Comparison of ENCODE assay signal across 13 mouse cellular contexts in the genomic region with DNA sequence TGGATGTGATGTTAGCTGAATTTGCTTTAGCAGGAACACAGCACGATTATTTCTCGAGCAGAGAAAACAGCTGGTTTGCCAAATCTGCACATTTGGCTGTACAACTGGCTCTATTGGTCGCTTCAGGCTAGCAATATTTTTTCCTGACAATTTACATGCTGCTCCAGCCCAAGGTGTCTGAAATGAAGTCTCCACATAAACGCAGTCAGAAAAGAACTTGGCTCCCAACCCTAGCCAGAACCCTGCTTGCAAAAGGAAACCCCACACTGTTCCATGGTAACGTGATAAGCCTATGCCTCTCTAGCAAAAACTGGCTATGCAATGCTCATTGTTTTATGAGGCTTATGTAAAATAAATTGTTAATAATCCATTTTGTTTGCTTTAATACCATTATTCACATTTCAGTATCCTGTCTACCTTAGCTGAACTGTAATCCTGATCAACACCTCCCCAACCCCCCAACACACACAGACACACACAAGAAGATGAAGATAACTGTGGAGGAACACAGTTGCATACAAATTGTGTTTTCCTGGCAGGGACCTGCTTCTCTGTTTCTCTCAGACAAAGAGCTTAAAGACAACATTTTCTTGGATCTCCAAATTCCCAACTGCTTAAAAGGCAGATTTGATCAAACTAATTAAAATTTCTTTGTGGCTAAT.
DNase-seq lines count a peak whose midpoint lies in the region; ATAC-seq and TF ChIP-seq lines count a peak whose summit lies in the region.
"Had no signal": no experiment of that assay in that cellular context is flagged by ENCODE, and none has a peak within 500 bp of the region (broad histone marks: within the 10 kb centered on the region; RNA-seq: fewer than 3 reads in every experiment).

No protein-coding gene starts in this region.

- WGBS in kidney, postnatal 0 days = 44% methylated on average over 5 of the region's 5 CpGs
- whole genome bisulfite sequencing in forebrain, postnatal 0 days = 15% methylated on average over 5 of the region's 5 CpGs
- 35% methylated on average over 5 of the region's 5 CpGs for WGBS in neural tube, embryonic 14.5 days
- WGBS in intestine, postnatal 0 days = 58% methylated on average over 5 of the region's 5 CpGs
- 72% methylated on average over 5 of the region's 5 CpGs for WGBS in liver, postnatal 0 days (ENCODE audit: insufficient replicate concordance)

- no peaks in the 10 kb centered on the region for H3K9me3 ChIP-seq in kidney, postnatal 0 days (replicated peaks; ENCODE audit: low read length)
- no peaks in the 10 kb centered on the region for H3K9me3 ChIP-seq in forebrain, postnatal 0 days (ENCODE audit: low read length)
- no peaks in the 10 kb centered on the region for H3K9me3 ChIP-seq in neural tube, embryonic 14.5 days (ENCODE audit: control insufficient read depth, low read length)
- H3K9me3 ChIP-seq in intestine, postnatal 0 days (ENCODE audit: control insufficient read depth) = no peaks in the 10 kb centered on the region
- no peaks in the 10 kb centered on the region for H3K9me3 ChIP-seq in liver, postnatal 0 days (ENCODE audit: low read length)
- H3K9me3 ChIP-seq: embryonic facial prominence, embryonic 12.5 days; liver, embryonic 15.5 days had no signal

- no peak for TF ChIP-seq CTCF in kidney, postnatal 0 days (IDR thresholded peaks at IDR 0.05; ENCODE audit: low read depth)
- no peak for TF ChIP-seq CTCF in forebrain, postnatal 0 days (IDR thresholded peaks at IDR 0.05; ENCODE audit: low read depth)
- TF ChIP-seq CTCF in intestine, postnatal 0 days (IDR thresholded peaks at IDR 0.05; ENCODE audit: low read depth) = no peak
- TF ChIP-seq CTCF in liver, postnatal 0 days (IDR thresholded peaks at IDR 0.05; ENCODE audit: low read depth) = no peak

- no peaks in the 10 kb centered on the region for H3K27me3 ChIP-seq in kidney, postnatal 0 days (ENCODE audit: insufficient read depth, low read length)
- no peaks in the 10 kb centered on the region for H3K27me3 ChIP-seq in forebrain, postnatal 0 days (ENCODE audit: insufficient read depth, low read length)
- H3K27me3 ChIP-seq in neural tube, embryonic 14.5 days (ENCODE audit: control insufficient read depth, insufficient read depth, low read length) = no peaks in the 10 kb centered on the region
- no peaks in the 10 kb centered on the region for H3K27me3 ChIP-seq in intestine, postnatal 0 days (replicated peaks; ENCODE audit: control insufficient read depth, insufficient read depth, low read length)
- no peaks in the 10 kb centered on the region for H3K27me3 ChIP-seq in liver, postnatal 0 days (ENCODE audit: insufficient read depth, low read length)
- H3K27me3 ChIP-seq: embryonic facial prominence, embryonic 12.5 days; liver, embryonic 15.5 days had no signal

- TF ChIP-seq EP300 in liver, postnatal 0 days (IDR thresholded peaks at IDR 0.05; ENCODE audit: low read depth) = no peak

- no peak overlapping the region for H3K4me3 ChIP-seq in kidney, postnatal 0 days (replicated peaks; ENCODE audit: low read depth, low read length)
- H3K4me3 ChIP-seq in forebrain, postnatal 0 days (ENCODE audit: low read depth, low read length) = no peak overlapping the region
- H3K4me3 ChIP-seq in neural tube, embryonic 14.5 days (ENCODE audit: low read depth, low read length) = no peak overlapping the region
- H3K4me3 ChIP-seq in intestine, postnatal 0 days (ENCODE audit: low read depth, low read length) = no peak overlapping the region
- no peak overlapping the region for H3K4me3 ChIP-seq in liver, postnatal 0 days (ENCODE audit: low read depth, low read length)
- H3K4me3 ChIP-seq: embryonic facial prominence, embryonic 12.5 days; liver, embryonic 15.5 days had no signal

- no peak overlapping the region for H3K9ac ChIP-seq in kidney, postnatal 0 days (ENCODE audit: low read depth, low read length)
- H3K9ac ChIP-seq in forebrain, postnatal 0 days = peak overlapping the region; percentile 14; the same call in 1 of the 2 replicates
- H3K9ac ChIP-seq in neural tube, embryonic 14.5 days (replicated peaks; ENCODE audit: low read depth, low read length) = no peak overlapping the region
- no peak overlapping the region for H3K9ac ChIP-seq in intestine, postnatal 0 days (ENCODE audit: low read depth, low read length)
- H3K9ac ChIP-seq in liver, postnatal 0 days (replicated peaks) = no peak overlapping the region
- H3K9ac ChIP-seq: embryonic facial prominence, embryonic 12.5 days; liver, embryonic 15.5 days had no signal

- H3K27ac ChIP-seq in kidney, postnatal 0 days = no peak overlapping the region
- peak overlapping the region; percentile 78 for H3K27ac ChIP-seq in forebrain, postnatal 0 days (ENCODE audit: low read depth, low read length)
- peak overlapping the region; percentile 7; the same call in 1 of the 2 replicates for H3K27ac ChIP-seq in neural tube, embryonic 14.5 days (ENCODE audit: low read depth, low read length)
- no peak overlapping the region for H3K27ac ChIP-seq in intestine, postnatal 0 days (ENCODE audit: low read depth, low read length)
- no peak overlapping the region for H3K27ac ChIP-seq in liver, postnatal 0 days (ENCODE audit: low read depth)
- H3K27ac ChIP-seq: embryonic facial prominence, embryonic 12.5 days; liver, embryonic 15.5 days had no signal

- no peak overlapping the region for H3K4me2 ChIP-seq in kidney, postnatal 0 days (ENCODE audit: low read length)
- no peak overlapping the region for H3K4me2 ChIP-seq in forebrain, postnatal 0 days (ENCODE audit: low read depth)
- H3K4me2 ChIP-seq in neural tube, embryonic 14.5 days (ENCODE audit: low read depth, low read length) = no peak overlapping the region
- no peak overlapping the region for H3K4me2 ChIP-seq in intestine, postnatal 0 days (replicated peaks; ENCODE audit: low read depth)
- H3K4me2 ChIP-seq in liver, postnatal 0 days (ENCODE audit: low read depth, low read length) = no peak overlapping the region
- H3K4me2 ChIP-seq: embryonic facial prominence, embryonic 12.5 days; liver, embryonic 15.5 days had no signal

- DNase-seq in kidney, postnatal 0 days (ENCODE audit: low spot score) = peak; percentile 5
- no peak for DNase-seq in kidney, postnatal 10 days
- peak; percentile 73 for DNase-seq in forebrain, postnatal 0 days
- DNase-seq in layer of hippocampus, adult 8-10 months (ENCODE audit: low spot score in 2 of 2) = peak; percentile 8 to 31
- no peak for DNase-seq in kidney, postnatal 36 days
- no peak for DNase-seq in liver, postnatal 0 days
- DNase-seq: heart, postnatal 14 days; kidney, postnatal 14 days; retina, postnatal 1 day had no signal

- H3K4me1 ChIP-seq in kidney, postnatal 0 days (replicated peaks; ENCODE audit: insufficient read depth, low read length) = no peaks in the 10 kb centered on the region
- peaks cover 4% of the 10 kb centered on the region; the same call in 1 of the 2 replicates for H3K4me1 ChIP-seq in forebrain, postnatal 0 days (ENCODE audit: insufficient read depth)
- no peaks in the 10 kb centered on the region for H3K4me1 ChIP-seq in neural tube, embryonic 14.5 days (ENCODE audit: control insufficient read depth, insufficient read depth, low read length)
- H3K4me1 ChIP-seq in intestine, postnatal 0 days (replicated peaks; ENCODE audit: control insufficient read depth, insufficient read depth, low read length) = no peaks in the 10 kb centered on the region
- no peaks in the 10 kb centered on the region for H3K4me1 ChIP-seq in liver, postnatal 0 days (ENCODE audit: insufficient read depth)
- H3K4me1 ChIP-seq: embryonic facial prominence, embryonic 12.5 days; liver, embryonic 15.5 days had no signal

- no peaks in the 10 kb centered on the region for H3K36me3 ChIP-seq in kidney, postnatal 0 days (ENCODE audit: insufficient read depth, low read length)
- H3K36me3 ChIP-seq in forebrain, postnatal 0 days (ENCODE audit: insufficient read depth) = no peaks in the 10 kb centered on the region
- H3K36me3 ChIP-seq in neural tube, embryonic 14.5 days (ENCODE audit: control insufficient read depth, insufficient read depth, low read length) = no peaks in the 10 kb centered on the region
- no peaks in the 10 kb centered on the region for H3K36me3 ChIP-seq in intestine, postnatal 0 days (ENCODE audit: control insufficient read depth, insufficient read depth)
- H3K36me3 ChIP-seq in liver, postnatal 0 days (replicated peaks; ENCODE audit: insufficient read depth, low read length) = no peaks in the 10 kb centered on the region
- H3K36me3 ChIP-seq: embryonic facial prominence, embryonic 12.5 days; liver, embryonic 15.5 days had no signal

- no peak for ATAC-seq in kidney, postnatal 0 days (replicated peaks; ENCODE audit: low FRiP score, low read depth)
- peak; percentile 95 for ATAC-seq in forebrain, postnatal 0 days
- peak; percentile 79; the same call in 1 of the 2 replicates for ATAC-seq in neural tube, embryonic 14.5 days (ENCODE audit: low read depth)
- ATAC-seq in intestine, postnatal 0 days = no peak
- no peak for ATAC-seq in liver, postnatal 0 days

Comparison
In these comparisons a context has a peak if more than half of its experiments do, and no peak if none do; other contexts are left out.
1. DNase-seq: peak in kidney, postnatal 0 days (single experiment), forebrain, postnatal 0 days (single experiment) and layer of hippocampus, adult 8-10 months (2 of 2); none in kidney, postnatal 10 days (single experiment), kidney, postnatal 36 days (0 of 2) and liver, postnatal 0 days (single experiment).
2. ATAC-seq: peak in forebrain, postnatal 0 days (single experiment) and neural tube, embryonic 14.5 days (single experiment); none in kidney, postnatal 0 days (single experiment), intestine, postnatal 0 days (single experiment) and liver, postnatal 0 days (single experiment).
3. H3K27ac ChIP-seq: peak in forebrain, postnatal 0 days (single experiment) and neural tube, embryonic 14.5 days (single experiment); none in kidney, postnatal 0 days (single experiment), intestine, postnatal 0 days (single experiment) and liver, postnatal 0 days (single experiment).